Mouse (Mus musculus) left cerebral cortex, adult 6 months (tissue): ENCODE results near the gene Ddit4l. TPM values are rescaled to one million over a fixed set of nuclear protein-coding genes. Genes with fewer than 3 reads are reported as not detected.

Experiments
- long read RNA-seq, 2 experiments: library from polyadenylated mRNA; unstranded; transcript quantifications; one replicate each; pipeline ENCODE4 v2.0.0; 2019 to 2020
- polyA plus RNA-seq: library from polyadenylated mRNA; unstranded; fragments of <200 nt; fragmentation: Nextera tagmentation; gene quantifications from 2 replicates; pipeline ENCODE4 v1.2.3, GENCODE M21; 2021

The Ddit4l gene
- polyA plus RNA-seq, result 44.7 and 82.2 TPM in 2 replicates
- long read RNA-seq, experiment 1, transcript Ddit4l-201 (3 exons, 2,722 nt), result major isoform, 101 of 117 reads
- long read RNA-seq, experiment 1, transcript Ddit4l-202 (2 exons, 446 nt), result minor isoform, 10 of 117 reads
- long read RNA-seq, experiment 1, partial matches to known transcripts, result 3 of 117 reads
- long read RNA-seq, experiment 1, other reads (novel, unspliced or antisense), result 3 of 117 reads
- long read RNA-seq, experiment 2, transcript Ddit4l-201 (3 exons, 2,722 nt), result major isoform, 87 of 106 reads
- long read RNA-seq, experiment 2, transcript Ddit4l-202 (2 exons, 446 nt), result minor isoform, 5 of 106 reads
- long read RNA-seq, experiment 2, partial matches to known transcripts, result 0 of 106 reads
- long read RNA-seq, experiment 2, other reads (novel, unspliced or antisense), result 14 of 106 reads

DNA sequence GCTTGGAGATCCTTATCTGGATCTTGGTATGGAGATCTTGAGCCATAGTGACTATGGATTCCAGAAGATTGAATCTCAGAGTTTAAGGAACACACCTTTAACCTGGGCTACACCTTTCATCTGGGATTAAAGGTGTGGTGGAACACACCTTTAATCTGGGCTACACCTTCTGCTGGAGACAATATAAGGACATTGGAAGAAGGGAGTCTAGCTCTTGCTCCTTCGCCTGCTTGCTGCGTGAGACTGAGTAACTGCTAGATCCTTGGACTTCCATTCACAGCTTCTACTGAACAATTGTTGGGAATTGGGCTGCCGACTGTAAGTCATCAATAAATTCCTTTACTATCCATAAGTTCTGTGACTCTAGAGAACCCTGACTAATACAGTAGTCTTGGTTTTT lies at the start of gene Ddit4l:
TSS of gene Ddit4l (plus strand) at position 301 of the 400 bp plus-strand sequence.

DNA sequence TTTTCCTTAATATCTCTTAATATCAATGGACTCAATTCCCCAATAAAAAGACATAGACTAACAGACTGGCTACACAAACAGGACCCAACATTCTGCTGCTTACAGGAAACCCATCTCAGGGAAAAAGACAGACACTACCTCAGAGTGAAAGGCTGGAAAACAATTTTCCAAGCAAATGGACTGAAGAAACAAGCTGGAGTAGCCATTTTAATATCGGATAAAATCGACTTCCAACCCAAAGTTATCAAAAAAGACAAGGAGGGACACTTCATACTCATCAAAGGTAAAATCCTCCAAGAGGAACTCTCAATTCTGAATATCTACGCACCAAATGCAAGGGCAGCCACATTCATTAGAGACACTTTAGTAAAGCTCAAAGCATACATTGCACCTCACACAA lies 49.8 kb downstream of the Ddit4l start, which contains the start of gene Gm21962:
TSS of gene Gm21962 (plus strand) at position 301 of the 400 bp plus-strand sequence.

Other genes starting within 250 kb of the Ddit4l start
- gene Gm21962, start 49.9 kb downstream of the Ddit4l start, polyA plus RNA-seq, result not detected in 2 replicates
- 660 and 757 TPM in 2 replicates for gene H2afz, start 242.9 kb downstream of the Ddit4l start, polyA plus RNA-seq
- gene Dnajb14, start 246.1 kb downstream of the Ddit4l start, polyA plus RNA-seq, result 8.8 and 13.4 TPM in 2 replicates